Mouse (Mus musculus): ENCODE data around the gene Gm42372.

Gene Gm42372

DNA sequence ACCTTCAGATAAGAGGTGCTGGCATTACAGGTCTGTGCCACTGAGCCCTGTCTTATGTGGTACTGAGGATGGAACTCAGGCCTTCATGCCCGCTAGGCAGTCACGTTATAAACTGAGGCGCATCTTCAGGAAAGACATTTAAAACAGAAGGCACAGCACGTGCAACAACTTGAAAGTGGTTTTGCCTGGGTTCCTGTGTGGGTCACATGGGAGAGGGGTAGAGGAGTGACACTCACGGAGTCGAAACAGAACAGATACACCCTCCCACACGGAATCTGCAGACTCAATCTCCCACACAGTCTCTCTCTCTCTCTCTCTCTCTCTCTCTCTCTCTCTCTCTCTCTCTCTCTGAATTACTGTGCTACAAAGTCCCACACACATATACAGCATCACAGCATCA is 47.4 kb downstream of the Gm42372 start:
- no peak for DNase-seq (ENCODE audit: low read depth, low spot score)

Data from 3T3-L1 (cell line).